Mouse (Mus musculus): Measurements from ENCODE around the gene Casq2.

- TF ChIP-seq MAX (IDR thresholded peaks at IDR 0.05) (no peak), CTCF (IDR thresholded peaks at IDR 0.05; ENCODE audit: control insufficient read depth, insufficient read depth, insufficient read length) (no peak), USF1 (IDR thresholded peaks at IDR 0.05; ENCODE audit: low read depth) (no peak), FOSL1 (IDR thresholded peaks at IDR 0.05; ENCODE audit: insufficient read depth, low read length, poor library complexity, severe bottlenecking) (no peak), MYOG (IDR thresholded peaks at IDR 0.05; ENCODE audit: control insufficient read depth, extremely low read depth, insufficient read length) (no peak), CEBPB (IDR thresholded peaks at IDR 0.05; ENCODE audit: low read depth) (no peak), MYOD1 (IDR thresholded peaks at IDR 0.05; ENCODE audit: control insufficient read depth, insufficient read length, low read depth) (no peak)
Observed at GRCm38 (mm10) chr3:102045071-102045470, 41.1 kb upstream of the Casq2 start.

Measured in C2C12 (cell line).